ENCODE assay signal across 10 mouse cellular contexts in genomic region chr9:109907300-109907699, GRCm38 (mm10). TPM values are rescaled to one million over a fixed set of nuclear protein-coding genes. Genes with fewer than 3 reads are reported as not detected.
DNase-seq lines count a peak whose midpoint lies in the region; ATAC-seq and TF ChIP-seq lines count a peak whose summit lies in the region.
"Had no signal": no experiment of that assay in that cellular context is flagged by ENCODE, and none has a peak within 500 bp of the region (broad histone marks: within the 10 kb centered on the region; RNA-seq: fewer than 3 reads in every experiment).

No protein-coding gene starts in this region.

- H3K9me3 ChIP-seq in kidney, embryonic 15.5 days (replicated peaks) = no peaks in the 10 kb centered on the region
- no peaks in the 10 kb centered on the region for H3K9me3 ChIP-seq in intestine, embryonic 16.5 days (ENCODE audit: control insufficient read depth, low read length)
- no peaks in the 10 kb centered on the region for H3K9me3 ChIP-seq in forebrain, embryonic 10.5 days

- H3K4me1 ChIP-seq in kidney, embryonic 15.5 days = peaks cover 4% of the 10 kb centered on the region; the same call in 1 of the 2 replicates
- 0 out of 2 replicates have a peak, but pooled peaks cover 6% of the 10 kb centered on the region for H3K4me1 ChIP-seq in intestine, embryonic 16.5 days (ENCODE audit: control insufficient read depth, insufficient read depth, low read length)
- H3K4me1 ChIP-seq in forebrain, embryonic 10.5 days = 0 out of 2 replicates have a peak, but pooled peaks cover 5% of the 10 kb centered on the region

- peak; percentile 85 for DNase-seq in kidney, adult 11 months
- peak; percentile 72 to 80 for DNase-seq in gastrocnemius, adult 8-10 months (ENCODE audit: low spot score in 2 of 2)
- DNase-seq in skeletal muscle tissue, adult 2 months (ENCODE audit: low read depth, low spot score) = peak; percentile 66
- DNase-seq in forebrain, embryonic 10.5 days (ENCODE audit: extremely low spot score, low spot score) = no peak
- DNase-seq in left cerebral cortex, adult 2 months (ENCODE audit: extremely low spot score in 1 of 2, low spot score in 2 of 2) = no peak
- no peak for DNase-seq in left cerebral cortex, postnatal 25 days (ENCODE audit: low spot score in 2 of 2)

- intact Hi-C loops in left cerebral cortex, adult 2 months (cut with DNase I) = no loop called here
- intact Hi-C loops in left cerebral cortex, postnatal 25 days (cut with DNase I) = no loop called here

- no peak overlapping the region for H3K4me2 ChIP-seq in kidney, embryonic 15.5 days
- no peak overlapping the region for H3K4me2 ChIP-seq in intestine, embryonic 16.5 days (ENCODE audit: low read depth, low read length)

- no peaks in the 10 kb centered on the region for H3K27me3 ChIP-seq in kidney, embryonic 15.5 days
- no peaks in the 10 kb centered on the region for H3K27me3 ChIP-seq in intestine, embryonic 16.5 days (replicated peaks; ENCODE audit: control insufficient read depth, insufficient read depth, low read length)
- H3K27me3 ChIP-seq in forebrain, embryonic 10.5 days (ENCODE audit: poor library complexity, severe bottlenecking) = no peaks in the 10 kb centered on the region

- no peak overlapping the region for H3K4me3 ChIP-seq in kidney, embryonic 15.5 days (replicated peaks)
- H3K4me3 ChIP-seq in intestine, embryonic 16.5 days (ENCODE audit: low read length) = no peak overlapping the region
- H3K4me3 ChIP-seq in forebrain, embryonic 10.5 days = no peak overlapping the region
- no peak overlapping the region for H3K4me3 ChIP-seq in left cerebral cortex, adult 2 months

- no peaks in the 10 kb centered on the region for H3K36me3 ChIP-seq in kidney, embryonic 15.5 days
- H3K36me3 ChIP-seq in intestine, embryonic 16.5 days (ENCODE audit: control insufficient read depth, insufficient read depth, low read length) = no peaks in the 10 kb centered on the region
- H3K36me3 ChIP-seq in forebrain, embryonic 10.5 days (replicated peaks) = no peaks in the 10 kb centered on the region

- TF ChIP-seq CTCF in left cerebral cortex, adult 2 months (IDR thresholded peaks at IDR 0.05) = no peak

- 52% methylated on average over 8 of the region's 8 CpGs for WGBS in kidney, embryonic 15.5 days
- WGBS in intestine, embryonic 16.5 days = 36% methylated on average over 8 of the region's 8 CpGs
- WGBS in forebrain, embryonic 10.5 days = 74% methylated on average over 8 of the region's 8 CpGs

- no peak overlapping the region; the same call in 1 of the 2 replicates for H3K27ac ChIP-seq in kidney, embryonic 15.5 days
- H3K27ac ChIP-seq in intestine, embryonic 16.5 days (ENCODE audit: low read length) = 0 out of 2 replicates have a peak overlapping the region, but pooled peaks have one; percentile 11
- no peak overlapping the region for H3K27ac ChIP-seq in forebrain, embryonic 10.5 days
- H3K27ac ChIP-seq in left cerebral cortex, adult 2 months = no peak overlapping the region

- ATAC-seq in kidney, embryonic 15.5 days (replicated peaks; ENCODE audit: low FRiP score) = no peak; the same call in 1 of the 2 replicates
- peak; percentile 58 for ATAC-seq in intestine, embryonic 16.5 days
- ATAC-seq: CD4-positive, CD25-positive, alpha-beta regulatory T cell, adult 4 months had no signal

- no peak overlapping the region for H3K9ac ChIP-seq in kidney, embryonic 15.5 days
- peak overlapping the region; percentile 20; the same call in 1 of the 2 replicates for H3K9ac ChIP-seq in intestine, embryonic 16.5 days (ENCODE audit: low read depth, low read length)

RNA-seq across cellular contexts. Expression of gene Map4, which starts 24.0 kb away (rescaled TPM):
- 56.2 and 62.0 TPM in 2 replicates for polyA plus RNA-seq in kidney, embryonic 15.5 days (2015; fragmentation: Nextera tagmentation; extraction: Ambion mirVana)
- 100 to 1,000 TPM; 475 to 623 (median 599) TPM for total RNA-seq in gastrocnemius, adult 8-10 months (2022)
- 52.8 and 57.2 TPM in 2 replicates for polyA plus RNA-seq in intestine, embryonic 16.5 days (2015; fragmentation: Nextera tagmentation; extraction: Ambion mirVana)
- polyA plus RNA-seq in forebrain, embryonic 10.5 days (2016; fragmentation: Nextera tagmentation; extraction: Ambion mirVana) = 49.6 and 52.2 TPM in 2 replicates
- total RNA-seq in left cerebral cortex, adult 2 months (2021) = 100 to 1,000 TPM; 365 to 381 TPM
- 100 to 1,000 TPM; 350 to 364 TPM for total RNA-seq in left cerebral cortex, postnatal 25 days (2021)

RNA-seq across cellular contexts. Expression of gene Cdc25a, which starts 31.9 kb away (rescaled TPM):
- 26.3 and 29.5 TPM in 2 replicates for polyA plus RNA-seq in kidney, embryonic 15.5 days (2015; fragmentation: Nextera tagmentation; extraction: Ambion mirVana)
- total RNA-seq in gastrocnemius, adult 8-10 months (2022) = 1 to 10 TPM; 4.1 to 5.7 (median 4.6) TPM
- 31.2 and 31.3 TPM in 2 replicates for polyA plus RNA-seq in intestine, embryonic 16.5 days (2015; fragmentation: Nextera tagmentation; extraction: Ambion mirVana)
- 42.2 and 45.5 TPM in 2 replicates for polyA plus RNA-seq in forebrain, embryonic 10.5 days (2016; fragmentation: Nextera tagmentation; extraction: Ambion mirVana)
- 1 to 10 TPM; 5.5 to 6.9 TPM for total RNA-seq in left cerebral cortex, adult 2 months (2021)
- total RNA-seq in left cerebral cortex, postnatal 25 days (2021) = 1 to 10 TPM; 3.9 to 4.0 TPM

RNA-seq across cellular contexts. Expression of gene Camp, which starts 57.9 kb away (rescaled TPM):
- polyA plus RNA-seq in kidney, embryonic 15.5 days (2015; fragmentation: Nextera tagmentation; extraction: Ambion mirVana) = 3.1 and 4.5 TPM in 2 replicates
- not detected for total RNA-seq in gastrocnemius, adult 8-10 months (2022)
- 1.9 and 3.5 TPM in 2 replicates for polyA plus RNA-seq in intestine, embryonic 16.5 days (2015; fragmentation: Nextera tagmentation; extraction: Ambion mirVana)
- polyA plus RNA-seq in forebrain, embryonic 10.5 days (2016; fragmentation: Nextera tagmentation; extraction: Ambion mirVana) = not detected in 2 replicates
- total RNA-seq in left cerebral cortex, adult 2 months (2021) = not detected
- not detected for total RNA-seq in left cerebral cortex, postnatal 25 days (2021)
- total RNA-seq: left cerebral cortex, adult 8-10 months had no signal
- polyA plus RNA-seq: CD4-positive, CD25-positive, alpha-beta regulatory T cell, adult 4 months had no signal

Comparison
In these comparisons a context has a peak if more than half of its experiments do, and no peak if none do; other contexts are left out.
1. DNase-seq: peak in kidney, adult 11 months (single experiment), gastrocnemius, adult 8-10 months (2 of 2) and skeletal muscle tissue, adult 2 months (single experiment); none in forebrain, embryonic 10.5 days (single experiment), left cerebral cortex, adult 2 months (0 of 2) and left cerebral cortex, postnatal 25 days (0 of 2).